In genomic region chr11:58636376-58636977, GRCm38 (mm10) we compare ENCODE assay signal across 2 mouse cellular contexts.
TF ChIP-seq lines count a peak whose summit lies in the region.

No protein-coding gene starts in this region.

TF ChIP-seq in MEL, 35 proteins besides CTCF, POLR2A, EP300 and RAD21:
- TF ChIP-seq NELFE (IDR thresholded peaks at IDR 0.05; ENCODE audit: low read depth, low read length) (no peak), MAZ (IDR thresholded peaks at IDR 0.05; ENCODE audit: low read depth, low read length) (no peak), NRF1 (IDR thresholded peaks at IDR 0.05; ENCODE audit: insufficient read depth, low read depth, low read length, poor library complexity, severe bottlenecking) (no peak), CHD1 (IDR thresholded peaks at IDR 0.05; ENCODE audit: low read depth, low read length) (no peak), JUND (IDR thresholded peaks at IDR 0.05; ENCODE audit: low read depth, low read length) (peak; percentile 96), POLR2AphosphoS5 (IDR thresholded peaks at IDR 0.05; ENCODE audit: borderline replicate concordance, low read depth, low read length) (no peak), TAL1 (IDR thresholded peaks at IDR 0.05; ENCODE audit: low read length) (no peak), MAFK (IDR thresholded peaks at IDR 0.05; ENCODE audit: borderline replicate concordance, low read depth, low read length) (no peak)

TF ChIP-seq in myocyte, 11 proteins besides CTCF, POLR2A, EP300 and RAD21:
- TF ChIP-seq TCF12 (IDR thresholded peaks at IDR 0.05; ENCODE audit: insufficient read depth, poor library complexity, severe bottlenecking) (no peak), REST (IDR thresholded peaks at IDR 0.05; ENCODE audit: insufficient read depth, insufficient read length) (no peak), E2F4 (IDR thresholded peaks at IDR 0.05; ENCODE audit: insufficient read depth) (no peak), CEBPB (IDR thresholded peaks at IDR 0.05; ENCODE audit: insufficient read depth, poor library complexity, severe bottlenecking) (no peak), SRF (IDR thresholded peaks at IDR 0.05; ENCODE audit: control insufficient read depth, insufficient read length, low read depth) (no peak), MYOD1 (IDR thresholded peaks at IDR 0.05; ENCODE audit: control insufficient read depth in 1 of 3, insufficient read length in 2 of 3, low read depth in 2 of 3) (no peak), POLR2AphosphoS2 (IDR thresholded peaks at IDR 0.05; ENCODE audit: insufficient read length, low read depth) (no peak), USF1 (IDR thresholded peaks at IDR 0.05; ENCODE audit: low read depth) (no peak)
